Mouse (Mus musculus) brain, embryonic 14.5 days (tissue): ENCODE results near the gene Ppt2.

ENCODE experiments used
- CTCF ChIP-seq: fragments of 200-500 bp; IDR thresholded peaks from 2 replicates; pipeline ENCODE4 v1.5.1; 2012; ENCODE audit warnings: inconsistent platforms, mild to moderate bottlenecking, moderate library complexity, borderline replicate concordance; ENCODE audit not compliant: insufficient read depth, insufficient read length; ENCODE audit errors: extremely low read depth
- POLR2A ChIP-seq: fragments of 200-500 bp; IDR thresholded peaks from 2 replicates; pipeline ENCODE4 v1.6.1; 2012; ENCODE audit warnings: mild to moderate bottlenecking, inconsistent platforms, borderline replicate concordance; ENCODE audit not compliant: poor library complexity, insufficient read depth, insufficient read length, severe bottlenecking; ENCODE audit errors: extremely low read depth

DNA sequence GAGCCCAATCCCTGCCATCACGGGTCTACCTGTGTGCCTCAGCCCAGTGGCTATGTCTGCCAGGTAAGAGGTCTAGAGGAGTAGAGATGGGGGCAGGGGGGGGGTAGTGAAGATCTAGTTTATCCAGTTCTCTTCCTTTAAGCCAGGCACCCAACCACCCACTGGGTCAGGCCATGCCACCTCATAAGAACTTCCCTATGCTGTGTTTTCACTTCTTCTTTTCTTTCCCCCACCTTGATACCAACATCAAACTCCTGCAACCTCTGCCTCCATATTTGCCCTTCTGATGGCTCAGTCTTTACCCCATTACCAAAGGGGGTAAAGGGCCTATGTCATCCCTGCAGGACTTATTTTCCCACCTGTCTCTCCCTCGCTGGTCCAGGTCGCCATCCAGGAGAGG, 50.2 kb downstream of the Ppt2 start:
- no peak for TF ChIP-seq POLR2A
- no peak for TF ChIP-seq CTCF
